Mouse (Mus musculus) spleen, adult 2 months (tissue): ENCODE results near the gene Nenf. TPM values are rescaled to one million over a fixed set of nuclear protein-coding genes. Genes with fewer than 3 reads are reported as not detected.
A peak's percentile ranks its signal among the peaks of the same experiment; 100 is the strongest.

Source experiments
- DNase-seq, 2 experiments: peaks; one replicate each; pipeline versions ENCODE4 v3.0.0 to v3.0.0-alpha.2; 2012 to 2021; ENCODE audit warnings: low spot score in 2 of 2, low read depth in 1 of 2
- H3K27ac ChIP-seq: fragments of 200-500 bp; 2 replicates; pipeline ENCODE4 v1.5.1; 2012; ENCODE audit warnings: low read length, inconsistent platforms; ENCODE audit not compliant: insufficient read depth
- H3K27me3 ChIP-seq: fragments of 200-500 bp; 2 replicates; pipeline ENCODE4 v1.6.1; 2012; ENCODE audit warnings: mild to moderate bottlenecking, moderate library complexity, low read length, inconsistent platforms; ENCODE audit not compliant: control insufficient read depth, insufficient read depth
- H3K36me3 ChIP-seq: fragments of 200-500 bp; 2 replicates; pipeline ENCODE4 v1.6.1; 2012; ENCODE audit warnings: mild to moderate bottlenecking, low read length, inconsistent platforms; ENCODE audit not compliant: control insufficient read depth, insufficient read depth
- H3K4me1 ChIP-seq: fragments of 200-500 bp; 2 replicates; pipeline ENCODE4 v1.6.1; 2011; ENCODE audit warnings: inconsistent platforms; ENCODE audit not compliant: control insufficient read depth, insufficient read depth, insufficient read length
- H3K4me3 ChIP-seq: fragments of 200-500 bp; 2 replicates; pipeline ENCODE4 v1.5.1; 2011; ENCODE audit warnings: mild to moderate bottlenecking, inconsistent platforms; ENCODE audit not compliant: insufficient read depth, insufficient read length; ENCODE audit errors: extremely low read depth
- CTCF ChIP-seq: fragments of 200-500 bp; IDR thresholded peaks from 2 replicates; pipeline ENCODE4 v1.5.1; 2011; ENCODE audit warnings: mild to moderate bottlenecking, inconsistent platforms; ENCODE audit not compliant: insufficient read depth, insufficient read length, insufficient replicate concordance; ENCODE audit errors: extremely low read depth
- POLR2A ChIP-seq: fragments of 200-500 bp; IDR thresholded peaks from 2 replicates; pipeline ENCODE4 v1.6.1; 2011; ENCODE audit warnings: low read depth, low read length, inconsistent platforms
- WGBS: fragments of 180-500 bp; shearing (Covaris S2); methylation state at CpG from one replicate; pipeline ENCODE4 v1.1.7; 2018; 5-methylcytosine and 5-hydroxymethylcytosine counted together
- polyA plus RNA-seq: library from polyadenylated mRNA; depleted of rRNA; stranded (reverse); fragments of >200 nt; gene quantifications from 2 replicates; pipeline ENCODE4 v1.2.3, GENCODE M21; 2012

Gene Nenf
- polyA plus RNA-seq, 1 experiment, result 51.4 TPM

GRCm38 (mm10) chr1:191284502-191284901 is 33.5 kb downstream of the Nenf start:
- DNase-seq, result no peak
- H3K4me3 ChIP-seq, result no peak overlapping the region
- no peak for TF ChIP-seq CTCF
- TF ChIP-seq POLR2A, result no peak
- WGBS, result 87% methylated on average over 8 of the region's 8 CpGs
- H3K27me3 ChIP-seq, result no peaks in the 10 kb centered on the region
- no peaks in the 10 kb centered on the region for H3K4me1 ChIP-seq
- no peak overlapping the region for H3K27ac ChIP-seq
- H3K36me3 ChIP-seq, result no peaks in the 10 kb centered on the region

- DNase-seq, result no peak
- Histone ChIP-seq H3K4me3 (no peak overlapping the region), H3K4me1 (no peaks in the 10 kb centered on the region), H3K27me3 (no peaks in the 10 kb centered on the region), H3K27ac (no peak overlapping the region), H3K36me3 (no peaks in the 10 kb centered on the region)
- no peak for TF ChIP-seq POLR2A
- TF ChIP-seq CTCF, result no peak
- 57% methylated on average over 13 of the region's 13 CpGs for WGBS
These were observed 34.6 kb downstream of the Nenf start for GRCm38 (mm10) chr1:191283110-191284040.

GRCm38 (mm10) chr1:191282319-191282718 is 35.7 kb downstream of the Nenf start:
- 90% methylated on average over 1 of the region's 1 CpGs for WGBS
- Histone ChIP-seq H3K4me1 (peaks cover 6% of the 10 kb centered on the region; the same call in 1 of the 2 replicates), H3K36me3 (no peaks in the 10 kb centered on the region), H3K27me3 (no peaks in the 10 kb centered on the region), H3K4me3 (no peak overlapping the region), H3K27ac (no peak overlapping the region)
- DNase-seq, result no peak
- TF ChIP-seq POLR2A (no peak), CTCF (no peak)

- Histone ChIP-seq H3K27ac (0 out of 2 replicates have a peak overlapping the region, but pooled peaks have one; percentile 4), H3K4me3 (no peak overlapping the region), H3K36me3 (no peaks in the 10 kb centered on the region), H3K27me3 (no peaks in the 10 kb centered on the region), H3K4me1 (peaks cover 6% of the 10 kb centered on the region; the same call in 1 of the 2 replicates)
- peak in 1 of 2 experiments; percentile 30 for DNase-seq
- WGBS, result 33% methylated on average over 7 of the region's 7 CpGs
- no peak for TF ChIP-seq CTCF
- no peak for TF ChIP-seq POLR2A
These were observed 36.8 kb downstream of the Nenf start for GRCm38 (mm10) chr1:191281171-191281570.

- DNase-seq, result peak in 1 of 2 experiments; percentile 19
- WGBS, result 59% methylated on average over 4 of the region's 4 CpGs
- Histone ChIP-seq H3K4me3 (no peak overlapping the region), H3K4me1 (peaks cover 6% of the 10 kb centered on the region; the same call in 1 of the 2 replicates), H3K36me3 (no peaks in the 10 kb centered on the region), H3K27ac (no peak overlapping the region), H3K27me3 (no peaks in the 10 kb centered on the region)
- no peak for TF ChIP-seq CTCF
- TF ChIP-seq POLR2A, result no peak
These were observed 39.7 kb downstream of the Nenf start for GRCm38 (mm10) chr1:191278324-191278723.

- no peak overlapping the region for H3K27ac ChIP-seq
- peak; percentile 23 to 81 for DNase-seq
- no peak overlapping the region for H3K4me3 ChIP-seq
- no peaks in the 10 kb centered on the region for H3K27me3 ChIP-seq
- WGBS, result 56% methylated on average over 14 of the region's 14 CpGs
- H3K36me3 ChIP-seq, result no peaks in the 10 kb centered on the region
- peaks cover 6% of the 10 kb centered on the region; the same call in 1 of the 2 replicates for H3K4me1 ChIP-seq
- TF ChIP-seq POLR2A (no peak), CTCF (no peak)
These were observed 40.4 kb downstream of the Nenf start for GRCm38 (mm10) chr1:191277549-191278059.

GRCm38 (mm10) chr1:191276181-191276580 is 41.8 kb downstream of the Nenf start:
- TF ChIP-seq CTCF, result no peak
- TF ChIP-seq POLR2A, result no peak
- Histone ChIP-seq H3K27ac (no peak overlapping the region), H3K4me1 (peaks cover 6% of the 10 kb centered on the region; the same call in 1 of the 2 replicates), H3K36me3 (no peaks in the 10 kb centered on the region), H3K4me3 (no peak overlapping the region), H3K27me3 (no peaks in the 10 kb centered on the region)
- DNase-seq, result no peak
- 95% methylated on average over 7 of the region's 7 CpGs for WGBS
